Mouse (Mus musculus) olfactory bulb, adult 2 months (tissue): Measurements from ENCODE around the gene Zmynd12.

Experiments
- CTCF ChIP-seq: fragments of 200-500 bp; IDR thresholded peaks from 2 replicates; pipeline ENCODE4 v1.5.1; 2012; ENCODE audit warnings: low read depth, mild to moderate bottlenecking, low read length, moderate library complexity; ENCODE audit not compliant: insufficient read depth
- POLR2A ChIP-seq: fragments of 200-500 bp; IDR thresholded peaks from 2 replicates; pipeline ENCODE4 v1.6.1; 2012; ENCODE audit warnings: mild to moderate bottlenecking, low read depth, low read length, moderate library complexity; ENCODE audit not compliant: insufficient read depth

- TF ChIP-seq CTCF (no peak), POLR2A (no peak)
These were observed 23.9 kb upstream of the Zmynd12 start for GRCm38 (mm10) chr4:119398751-119399150.
